ENCODE assay signal across 12 mouse cellular contexts in genomic region chr2:96319649-96320048, GRCm38 (mm10). TPM values are rescaled to one million over a fixed set of nuclear protein-coding genes. Genes with fewer than 3 reads are reported as not detected.
DNase-seq lines count a peak whose midpoint lies in the region; ATAC-seq and TF ChIP-seq lines count a peak whose summit lies in the region.
"Had no signal": no experiment of that assay in that cellular context is flagged by ENCODE, and none has a peak within 500 bp of the region (broad histone marks: within the 10 kb centered on the region; RNA-seq: fewer than 3 reads in every experiment).

No protein-coding gene starts in this region.

- peaks cover 27% of the 10 kb centered on the region for H3K4me1 ChIP-seq in heart, embryonic 13.5 days
- H3K4me1 ChIP-seq in forebrain, embryonic 11.5 days (replicated peaks; ENCODE audit: control insufficient read depth, insufficient read depth, low read length), result peaks cover 2% of the 10 kb centered on the region; the same call in 1 of the 2 replicates
- H3K4me1 ChIP-seq: intestine, embryonic 15.5 days; liver, embryonic 15.5 days had no signal

- TF ChIP-seq CTCF in brain, embryonic 14.5 days (IDR thresholded peaks at IDR 0.05; ENCODE audit: borderline replicate concordance, extremely low read depth, insufficient read depth, insufficient read length), result no peak

- H3K4me3 ChIP-seq in heart, embryonic 13.5 days, result peak overlapping the region; percentile 45
- H3K4me3 ChIP-seq in forebrain, embryonic 11.5 days (ENCODE audit: low read depth, low read length), result no peak overlapping the region
- H3K4me3 ChIP-seq: intestine, embryonic 15.5 days; liver, embryonic 15.5 days had no signal

- H3K4me2 ChIP-seq in heart, embryonic 13.5 days, result peak overlapping the region; percentile 71
- H3K4me2 ChIP-seq in forebrain, embryonic 11.5 days (ENCODE audit: low read depth, low read length, severe bottlenecking), result peak overlapping the region; percentile 31; the same call in 1 of the 2 replicates
- H3K4me2 ChIP-seq: intestine, embryonic 15.5 days; liver, embryonic 15.5 days had no signal

- ATAC-seq in heart, embryonic 13.5 days (ENCODE audit: extremely low read depth, insufficient number of reproducible peaks, low FRiP score, low TSS enrichment), result no peak
- no peak for ATAC-seq in forebrain, embryonic 11.5 days (replicated peaks; ENCODE audit: low FRiP score)
- ATAC-seq: CD4-positive, CD25-positive, alpha-beta regulatory T cell, adult 4 months; intestine, embryonic 15.5 days had no signal

- DNase-seq in heart, adult 8-10 months (ENCODE audit: low spot score), result no peak
- DNase-seq in brain, embryonic 14.5 days (ENCODE audit: low read depth), result peak; percentile 46
- DNase-seq in forebrain, embryonic 11.5 days (ENCODE audit: low spot score), result no peak
- peak; percentile 49 to 59 for DNase-seq in left cerebral cortex, postnatal 25 days (ENCODE audit: low spot score in 2 of 2)
- no peak for DNase-seq in adrenal gland, postnatal 14 days
- DNase-seq in thymus, adult 18-20 months, result no peak
- DNase-seq in adipocyte (ENCODE audit: low spot score), result no peak
- DNase-seq: thymus, postnatal 4 days had no signal

- H3K27ac ChIP-seq in heart, embryonic 13.5 days (replicated peaks), result peak overlapping the region; percentile 66; the same call in 1 of the 2 replicates
- H3K27ac ChIP-seq in forebrain, embryonic 11.5 days (ENCODE audit: low read depth, low read length), result no peak overlapping the region
- H3K27ac ChIP-seq: intestine, embryonic 15.5 days; liver, embryonic 15.5 days had no signal

- H3K36me3 ChIP-seq in heart, embryonic 13.5 days, result no peaks in the 10 kb centered on the region
- H3K36me3 ChIP-seq in forebrain, embryonic 11.5 days (ENCODE audit: control insufficient read depth, insufficient read depth, low read length), result no peaks in the 10 kb centered on the region
- H3K36me3 ChIP-seq: intestine, embryonic 15.5 days; liver, embryonic 15.5 days had no signal

- intact Hi-C loops in left cerebral cortex, postnatal 25 days (cut with DNase I), result loop anchor here (10.0 kb wide), 1 partner anchor 1085 kb away; no protein-coding TSS in a partner anchor

- H3K27me3 ChIP-seq in heart, embryonic 13.5 days (replicated peaks), result no peaks in the 10 kb centered on the region
- H3K27me3 ChIP-seq in forebrain, embryonic 11.5 days (ENCODE audit: control insufficient read depth, insufficient read depth, low read length), result no peaks in the 10 kb centered on the region
- H3K27me3 ChIP-seq: intestine, embryonic 15.5 days; liver, embryonic 15.5 days had no signal

- 16% methylated on average over 6 of the region's 6 CpGs for WGBS in heart, embryonic 13.5 days
- 51% methylated on average over 6 of the region's 6 CpGs for WGBS in forebrain, embryonic 11.5 days

- TF ChIP-seq POLR2A in brain, embryonic 14.5 days (IDR thresholded peaks at IDR 0.05; ENCODE audit: borderline replicate concordance, extremely low read depth, insufficient read depth, insufficient read length, poor library complexity, severe bottlenecking), result no peak

- no peaks in the 10 kb centered on the region for H3K9me3 ChIP-seq in heart, embryonic 13.5 days
- no peaks in the 10 kb centered on the region for H3K9me3 ChIP-seq in forebrain, embryonic 11.5 days (ENCODE audit: control insufficient read depth, low read length)
- H3K9me3 ChIP-seq: intestine, embryonic 15.5 days; liver, embryonic 15.5 days had no signal

- peak overlapping the region; percentile 71 for H3K9ac ChIP-seq in heart, embryonic 13.5 days
- no peak overlapping the region for H3K9ac ChIP-seq in forebrain, embryonic 11.5 days (ENCODE audit: low read length)
- H3K9ac ChIP-seq: intestine, embryonic 15.5 days; liver, embryonic 15.5 days had no signal

RNA-seq across cellular contexts. Expression of gene Lrrc4c, which starts 1.7 kb away (rescaled TPM):
- polyA plus RNA-seq in heart, embryonic 13.5 days (2015; fragmentation: Nextera tagmentation; extraction: Ambion mirVana), result 0.92 and 1.0 TPM in 2 replicates
- under 1 TPM; 0.27 to 0.53 (median 0.37) TPM for total RNA-seq in heart, adult 8-10 months (2022)
- polyA plus RNA-seq in brain, embryonic 14.5 days (2012; rRNA removed), result 8.8 and 17.7 TPM in 2 replicates
- polyA plus RNA-seq in forebrain, embryonic 11.5 days (2014; fragmentation: Nextera tagmentation; extraction: Ambion mirVana), result 6.4 and 6.7 TPM in 2 replicates
- total RNA-seq in left cerebral cortex, postnatal 25 days (2021), result 100 to 1,000 TPM; 125 to 133 TPM
- 2.1 and 2.7 TPM in 2 replicates for total RNA-seq in adrenal gland, postnatal 14 days (2021)
- polyA plus RNA-seq: CD4-positive, CD25-positive, alpha-beta regulatory T cell, adult 4 months had no signal

Comparison
In these comparisons a context has a peak if more than half of its experiments do, and no peak if none do; other contexts are left out.
1. DNase-seq: peak in brain, embryonic 14.5 days (single experiment) and left cerebral cortex, postnatal 25 days (2 of 2); none in heart, adult 8-10 months (single experiment), forebrain, embryonic 11.5 days (single experiment), adrenal gland, postnatal 14 days (single experiment), thymus, adult 18-20 months (0 of 2) and adipocyte (single experiment).
2. RNA of gene Lrrc4c, which starts 1.7 kb away (total RNA-seq): 125 to 133 TPM in left cerebral cortex, postnatal 25 days; 2.1 to 2.7 TPM in adrenal gland, postnatal 14 days and 0.27 to 0.53 TPM in heart, adult 8-10 months; every median in the first group is over 10 times any median in the second.